18 mouse cellular contexts compared by ENCODE assay signal in genomic region chr10:7737122-7737521, GRCm38 (mm10). TPM values are rescaled to one million over a fixed set of nuclear protein-coding genes. Genes with fewer than 3 reads are reported as not detected.
DNase-seq lines count a peak whose midpoint lies in the region; ATAC-seq and TF ChIP-seq lines count a peak whose summit lies in the region.
"Had no signal": no experiment of that assay in that cellular context is flagged by ENCODE, and none has a peak within 500 bp of the region (broad histone marks: within the 10 kb centered on the region; RNA-seq: fewer than 3 reads in every experiment).

No protein-coding gene starts in this region.

- peak; percentile 71; the same call in 1 of the 2 replicates for ATAC-seq in lung, embryonic 16.5 days (ENCODE audit: low read depth)
- ATAC-seq: forebrain, embryonic 15.5 days; midbrain, embryonic 13.5 days had no signal

- no peak for TF ChIP-seq CTCF in layer of hippocampus, adult 2 months (conservative IDR thresholded peaks at IDR 0.05)

- H3K9me3 ChIP-seq in lung, embryonic 16.5 days (ENCODE audit: control insufficient read depth, low read length): no peaks in the 10 kb centered on the region
- H3K9me3 ChIP-seq: forebrain, embryonic 15.5 days; midbrain, embryonic 13.5 days had no signal

- no peaks in the 10 kb centered on the region for H3K27me3 ChIP-seq in lung, embryonic 16.5 days (ENCODE audit: control insufficient read depth, insufficient read depth, low read depth, low read length)
- H3K27me3 ChIP-seq: forebrain, embryonic 15.5 days; midbrain, embryonic 13.5 days had no signal

- H3K9ac ChIP-seq in lung, embryonic 16.5 days (ENCODE audit: low read length): no peak overlapping the region
- H3K9ac ChIP-seq: forebrain, embryonic 15.5 days; midbrain, embryonic 13.5 days had no signal

- DNase-seq in gastrocnemius, adult 18-20 months (ENCODE audit: low spot score): peak; percentile 31
- no peak for DNase-seq in gastrocnemius, postnatal 36 days
- no peak for DNase-seq in layer of hippocampus, adult 2 months (ENCODE audit: low spot score in 2 of 2)
- DNase-seq in layer of hippocampus, adult 9-10 months (ENCODE audit: low spot score): no peak
- DNase-seq in Muller cell, postnatal 12 days (ENCODE audit: inconsistent ontology term): peak; percentile 1
- no peak for DNase-seq in frontal cortex, postnatal 10 days (ENCODE audit: low spot score in 2 of 2)
- no peak for DNase-seq in ovary, adult 18-20 months (ENCODE audit: low spot score)
- DNase-seq: adrenal gland, postnatal 25 days; cerebellum, adult 8-10 months; heart, postnatal 14 days; right cerebral cortex, adult 18-20 months; thymus, adult 18-20 months had no signal

- intact Hi-C loops in gastrocnemius, postnatal 36 days (cut with DNase I): no loop called here

- no peak overlapping the region for H3K4me2 ChIP-seq in lung, embryonic 16.5 days (ENCODE audit: low read depth, low read length)
- H3K4me2 ChIP-seq: forebrain, embryonic 15.5 days; heart, embryonic 11.5 days; midbrain, embryonic 13.5 days had no signal

- H3K4me3 ChIP-seq in layer of hippocampus, adult 2 months: no peak overlapping the region
- no peak overlapping the region for H3K4me3 ChIP-seq in lung, embryonic 16.5 days (ENCODE audit: low read length)
- H3K4me3 ChIP-seq: erythroblast, embryonic 14.5 days; forebrain, embryonic 15.5 days; midbrain, embryonic 13.5 days had no signal

- peaks cover 8% of the 10 kb centered on the region; the same call in 1 of the 2 replicates for H3K4me1 ChIP-seq in lung, embryonic 16.5 days (replicated peaks; ENCODE audit: control insufficient read depth, insufficient read depth, low read length)
- H3K4me1 ChIP-seq: forebrain, embryonic 15.5 days; midbrain, embryonic 13.5 days had no signal

- peaks cover 3% of the 10 kb centered on the region; the same call in 1 of the 2 replicates for H3K36me3 ChIP-seq in lung, embryonic 16.5 days (ENCODE audit: control insufficient read depth, insufficient read depth, low read length)

- peak overlapping the region; percentile 52; the same call in 1 of the 2 replicates for H3K27ac ChIP-seq in layer of hippocampus, adult 2 months
- H3K27ac ChIP-seq in lung, embryonic 16.5 days (ENCODE audit: low read length): no peak overlapping the region
- H3K27ac ChIP-seq: forebrain, embryonic 15.5 days; kidney, postnatal 0 days; midbrain, embryonic 13.5 days had no signal

RNA-seq across cellular contexts. Expression of gene Katna1, which starts 11.3 kb away (rescaled TPM):
- 10 to 100 TPM; 11.8 to 13.9 TPM for total RNA-seq in gastrocnemius, adult 18-20 months (2021)
- 10 to 100 TPM; 10.4 to 10.8 TPM for total RNA-seq in gastrocnemius, postnatal 36 days (2021)
- 10 to 100 TPM; 16.6 to 18.3 TPM for total RNA-seq in layer of hippocampus, adult 2 months (2021)
- 52.6 and 55.5 TPM in 2 replicates for polyA plus RNA-seq in lung, embryonic 16.5 days (2015; fragmentation: Nextera tagmentation; extraction: Ambion mirVana)

RNA-seq across cellular contexts. Expression of gene Ginm1, which starts 55.5 kb away (rescaled TPM):
- total RNA-seq in gastrocnemius, adult 18-20 months (2021): 100 to 1,000 TPM; 101 to 102 TPM
- 100 to 1,000 TPM in 1 of 2 experiments, 10 to 100 TPM in 1; 75.8 to 106 TPM for total RNA-seq in gastrocnemius, postnatal 36 days (2021)
- 10 to 100 TPM; 21.4 to 22.1 TPM for total RNA-seq in layer of hippocampus, adult 2 months (2021)
- 96.3 and 103 TPM in 2 replicates for polyA plus RNA-seq in lung, embryonic 16.5 days (2015; fragmentation: Nextera tagmentation; extraction: Ambion mirVana)

RNA-seq across cellular contexts. Expression of gene Ppil4, which starts 55.6 kb away (rescaled TPM):
- 10 to 100 TPM; 10.5 to 11.9 TPM for total RNA-seq in gastrocnemius, adult 18-20 months (2021)
- 10 to 100 TPM in 1 of 2 experiments, 1 to 10 TPM in 1; 9.2 to 11.5 TPM for total RNA-seq in gastrocnemius, postnatal 36 days (2021)
- total RNA-seq in layer of hippocampus, adult 2 months (2021): 10 to 100 TPM; 36.3 to 38.3 TPM
- 37.6 and 38.8 TPM in 2 replicates for polyA plus RNA-seq in lung, embryonic 16.5 days (2015; fragmentation: Nextera tagmentation; extraction: Ambion mirVana)

RNA-seq across cellular contexts. Expression of gene Lats1, which starts 56.1 kb away (rescaled TPM):
- 10 to 100 TPM in 1 of 2 experiments, 1 to 10 TPM in 1; 8.3 to 11.1 TPM for total RNA-seq in gastrocnemius, adult 18-20 months (2021)
- total RNA-seq in gastrocnemius, postnatal 36 days (2021): 10 to 100 TPM in 1 of 2 experiments, 1 to 10 TPM in 1; 9.3 to 11.5 TPM
- total RNA-seq in layer of hippocampus, adult 2 months (2021): 10 to 100 TPM; 32.6 to 35.8 TPM
- polyA plus RNA-seq in lung, embryonic 16.5 days (2015; fragmentation: Nextera tagmentation; extraction: Ambion mirVana): 7.9 and 8.0 TPM in 2 replicates

RNA-seq across cellular contexts. Expression of gene Pcmt1, which starts 56.2 kb away (rescaled TPM):
- total RNA-seq in gastrocnemius, adult 18-20 months (2021): 100 to 1,000 TPM; 107 to 120 TPM
- 100 to 1,000 TPM; 102 to 104 TPM for total RNA-seq in gastrocnemius, postnatal 36 days (2021)
- 100 to 1,000 TPM; 151 to 162 TPM for total RNA-seq in layer of hippocampus, adult 2 months (2021)
- 122 and 126 TPM in 2 replicates for polyA plus RNA-seq in lung, embryonic 16.5 days (2015; fragmentation: Nextera tagmentation; extraction: Ambion mirVana)

Comparison
In these comparisons a context has a peak if more than half of its experiments do, and no peak if none do; other contexts are left out.
1. DNase-seq: peak in gastrocnemius, adult 18-20 months (single experiment) and Muller cell, postnatal 12 days (single experiment); none in gastrocnemius, postnatal 36 days (0 of 2), layer of hippocampus, adult 2 months (0 of 2), layer of hippocampus, adult 9-10 months (single experiment), frontal cortex, postnatal 10 days (0 of 2) and ovary, adult 18-20 months (single experiment).